ENCODE assay signal across 9 mouse cellular contexts in the genomic region with DNA sequence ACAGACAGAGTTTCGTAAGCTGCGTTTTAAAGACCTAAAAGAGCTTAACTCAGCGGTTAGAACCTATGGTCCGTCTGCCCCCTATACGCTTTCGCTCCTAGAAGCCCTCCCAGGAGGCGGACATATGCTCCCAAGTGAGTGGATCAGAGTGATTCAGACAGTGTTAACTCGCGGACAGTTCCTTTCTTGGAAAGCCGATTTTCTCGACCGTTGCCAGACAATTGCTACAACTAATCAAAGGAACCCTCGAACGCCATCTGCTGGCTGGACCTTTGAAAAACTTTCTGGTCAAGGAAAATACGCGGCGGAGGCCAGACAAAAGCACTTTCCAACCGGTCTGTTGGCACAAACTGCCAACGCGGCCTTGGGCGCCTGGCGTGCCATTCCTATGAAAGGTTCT. TPM values are rescaled to one million over a fixed set of nuclear protein-coding genes. Genes with fewer than 3 reads are reported as not detected.
DNase-seq lines count a peak whose midpoint lies in the region; ATAC-seq and TF ChIP-seq lines count a peak whose summit lies in the region.
"Had no signal": no experiment of that assay in that cellular context is flagged by ENCODE, and none has a peak within 500 bp of the region (broad histone marks: within the 10 kb centered on the region; RNA-seq: fewer than 3 reads in every experiment).

No protein-coding gene starts in this region.

- under 1% methylated on average over 22 of the region's 22 CpGs for WGBS in forebrain, embryonic 13.5 days
- WGBS in heart, postnatal 0 days, result under 1% methylated on average over 22 of the region's 22 CpGs
- under 1% methylated on average over 22 of the region's 22 CpGs for WGBS in liver, embryonic 14.5 days (ENCODE audit: insufficient replicate concordance)
- WGBS in stomach, postnatal 0 days, result 2% methylated on average over 22 of the region's 22 CpGs

- TF ChIP-seq EP300 in heart, postnatal 0 days (IDR thresholded peaks at IDR 0.05; ENCODE audit: low read depth), result no peak
- no peak for TF ChIP-seq EP300 in liver, embryonic 14.5 days (IDR thresholded peaks at IDR 0.05; ENCODE audit: low read depth)
- no peak for TF ChIP-seq EP300 in stomach, postnatal 0 days (optimal IDR thresholded peaks at IDR 0.05)

- peak; percentile 61 to 69 for DNase-seq in CD8-positive naive resting alpha-beta T cell, adult 2 months (ENCODE audit: low read depth in 2 of 2, low spot score in 2 of 2)
- DNase-seq in cerebellum, adult 11 months, result peak; percentile 80
- DNase-seq in heart, postnatal 0 days (ENCODE audit: low spot score), result peak; percentile 89
- peak; percentile 92 to 97 for DNase-seq in kidney, postnatal 36 days
- DNase-seq in liver, embryonic 14.5 days (ENCODE audit: low read depth in 3 of 3, low spot score in 3 of 3), result peak in 1 of 3 experiments; percentile 71
- DNase-seq in neural tube, embryonic 10.5 days (ENCODE audit: extremely low spot score, low spot score), result peak; percentile 94
- peak; percentile 92 for DNase-seq in stomach, postnatal 0 days (ENCODE audit: low spot score)

- H3K4me3 ChIP-seq in forebrain, embryonic 13.5 days, result peak overlapping the region; percentile 42
- peak overlapping the region; percentile 46 for H3K4me3 ChIP-seq in heart, postnatal 0 days (ENCODE audit: low read depth, low read length)
- peak overlapping the region; percentile 59 to 65 for H3K4me3 ChIP-seq in liver, embryonic 14.5 days (ENCODE audit: insufficient read depth in 1 of 2, low read depth in 2 of 2, low read length in 2 of 2)
- peak overlapping the region; percentile 28 for H3K4me3 ChIP-seq in stomach, postnatal 0 days (ENCODE audit: low read depth, low read length)

- TF ChIP-seq CTCF in heart, postnatal 0 days (IDR thresholded peaks at IDR 0.05; ENCODE audit: low read depth), result peak; percentile 74
- peak; percentile 76 for TF ChIP-seq CTCF in liver, embryonic 14.5 days (IDR thresholded peaks at IDR 0.05; ENCODE audit: low read depth)
- peak; percentile 84 for TF ChIP-seq CTCF in stomach, postnatal 0 days (IDR thresholded peaks at IDR 0.05; ENCODE audit: low read depth)

- H3K4me2 ChIP-seq in forebrain, embryonic 13.5 days, result peak overlapping the region; percentile 73
- H3K4me2 ChIP-seq in heart, postnatal 0 days (ENCODE audit: low read depth, low read length), result peak overlapping the region; percentile 79
- H3K4me2 ChIP-seq in liver, embryonic 14.5 days (ENCODE audit: low read depth), result peak overlapping the region; percentile 95
- peak overlapping the region; percentile 68 for H3K4me2 ChIP-seq in stomach, postnatal 0 days (replicated peaks; ENCODE audit: low read depth)

- H3K36me3 ChIP-seq in forebrain, embryonic 13.5 days (ENCODE audit: poor library complexity, severe bottlenecking), result no peaks in the 10 kb centered on the region
- H3K36me3 ChIP-seq in heart, postnatal 0 days (replicated peaks; ENCODE audit: control insufficient read depth, insufficient read depth, low read length), result no peaks in the 10 kb centered on the region
- H3K36me3 ChIP-seq in liver, embryonic 14.5 days (replicated peaks; ENCODE audit: control insufficient read depth, insufficient read depth, low read depth), result no peaks in the 10 kb centered on the region
- no peaks in the 10 kb centered on the region for H3K36me3 ChIP-seq in stomach, postnatal 0 days (ENCODE audit: control insufficient read depth, insufficient read depth, low read length)
- H3K36me3 ChIP-seq: G1E had no signal

- peak overlapping the region; percentile 93 for H3K27ac ChIP-seq in forebrain, embryonic 13.5 days
- H3K27ac ChIP-seq in heart, postnatal 0 days (ENCODE audit: low read depth), result peak overlapping the region; percentile 62
- peak overlapping the region; percentile 27 for H3K27ac ChIP-seq in liver, embryonic 14.5 days
- peak overlapping the region; percentile 31 for H3K27ac ChIP-seq in stomach, postnatal 0 days (replicated peaks)

- ATAC-seq in forebrain, embryonic 13.5 days, result peak; percentile 84
- ATAC-seq in heart, postnatal 0 days (ENCODE audit: insufficient read depth, low read depth), result peak; percentile 82
- peak; percentile 70; the same call in 1 of the 2 replicates for ATAC-seq in liver, embryonic 14.5 days (ENCODE audit: insufficient read depth)
- ATAC-seq in stomach, postnatal 0 days (ENCODE audit: low FRiP score, low TSS enrichment), result peak; percentile 89

- H3K9ac ChIP-seq in forebrain, embryonic 13.5 days, result peak overlapping the region; percentile 75
- H3K9ac ChIP-seq in heart, postnatal 0 days (replicated peaks; ENCODE audit: low read depth, low read length), result peak overlapping the region; percentile 60
- H3K9ac ChIP-seq in liver, embryonic 14.5 days (replicated peaks), result peak overlapping the region; percentile 53
- H3K9ac ChIP-seq in stomach, postnatal 0 days (ENCODE audit: low read length), result no peak overlapping the region; the same call in 1 of the 2 replicates

- no peaks in the 10 kb centered on the region for H3K27me3 ChIP-seq in forebrain, embryonic 13.5 days
- H3K27me3 ChIP-seq in heart, postnatal 0 days (ENCODE audit: control insufficient read depth, insufficient read depth, low read length), result no peaks in the 10 kb centered on the region; the same call in 1 of the 2 replicates
- H3K27me3 ChIP-seq in liver, embryonic 14.5 days (ENCODE audit: control insufficient read depth, insufficient read depth, low read length), result peaks cover 10% of the 10 kb centered on the region; the same call in 1 of the 2 replicates
- H3K27me3 ChIP-seq in stomach, postnatal 0 days (ENCODE audit: control insufficient read depth, insufficient read depth, low read length), result no peaks in the 10 kb centered on the region

- H3K9me3 ChIP-seq in forebrain, embryonic 13.5 days (replicated peaks), result no peaks in the 10 kb centered on the region
- no peaks in the 10 kb centered on the region for H3K9me3 ChIP-seq in heart, postnatal 0 days (replicated peaks; ENCODE audit: control insufficient read depth, low read length)
- H3K9me3 ChIP-seq in liver, embryonic 14.5 days (ENCODE audit: control insufficient read depth, low read length), result no peaks in the 10 kb centered on the region
- no peaks in the 10 kb centered on the region for H3K9me3 ChIP-seq in stomach, postnatal 0 days (ENCODE audit: control insufficient read depth, low read length)
- H3K9me3 ChIP-seq: G1E had no signal

- peaks cover 7% of the 10 kb centered on the region for H3K4me1 ChIP-seq in forebrain, embryonic 13.5 days
- 0 out of 2 replicates have a peak, but pooled peaks cover 3% of the 10 kb centered on the region for H3K4me1 ChIP-seq in heart, postnatal 0 days (ENCODE audit: control insufficient read depth, insufficient read depth)
- no peaks in the 10 kb centered on the region; a peak in 1 of 4 replicates for H3K4me1 ChIP-seq in liver, embryonic 14.5 days (replicated peaks; ENCODE audit: control insufficient read depth in 2 of 2, insufficient read depth in 2 of 2, low read length in 1 of 2)
- no peaks in the 10 kb centered on the region for H3K4me1 ChIP-seq in stomach, postnatal 0 days (replicated peaks; ENCODE audit: control insufficient read depth, insufficient read depth)

RNA-seq across cellular contexts. Expression of a gene that starts 1.6 kb away (rescaled TPM):
- polyA plus RNA-seq in forebrain, embryonic 13.5 days (2015; fragmentation: Nextera tagmentation; extraction: Ambion mirVana), result 0.06 and 0.14 TPM in 2 replicates
- 0.39 TPM in 1 of 2 replicates, not detected in the other for total RNA-seq in heart, postnatal 0 days (2014; rRNA removed; ENCODE audit: low replicate concordance)
- 0.18 and 0.22 TPM in 2 replicates for polyA plus RNA-seq in heart, postnatal 0 days (2015; fragmentation: Nextera tagmentation; extraction: Ambion mirVana)
- polyA plus RNA-seq in liver, embryonic 14.5 days (2012; rRNA removed), result 0.14 and 0.16 TPM in 2 replicates
- 0.36 and 0.49 TPM in 2 replicates for polyA plus RNA-seq in liver, embryonic 14.5 days (2014; fragmentation: Nextera tagmentation; extraction: Ambion mirVana)
- 0.24 and 0.48 TPM in 2 replicates for polyA plus RNA-seq in stomach, postnatal 0 days (2015; fragmentation: Nextera tagmentation; extraction: Ambion mirVana)
- polyA plus RNA-seq: G1E had no signal

RNA-seq across cellular contexts. Expression of a gene that starts 54.6 kb away (rescaled TPM):
- polyA plus RNA-seq in forebrain, embryonic 13.5 days (2015; fragmentation: Nextera tagmentation; extraction: Ambion mirVana), result 53.9 and 57.0 TPM in 2 replicates
- 52.2 and 91.8 TPM in 2 replicates for total RNA-seq in heart, postnatal 0 days (2014; rRNA removed; ENCODE audit: low replicate concordance)
- 18.7 and 18.9 TPM in 2 replicates for polyA plus RNA-seq in heart, postnatal 0 days (2015; fragmentation: Nextera tagmentation; extraction: Ambion mirVana)
- polyA plus RNA-seq in liver, embryonic 14.5 days (2012; rRNA removed), result 88.4 and 89.4 TPM in 2 replicates
- polyA plus RNA-seq in liver, embryonic 14.5 days (2014; fragmentation: Nextera tagmentation; extraction: Ambion mirVana), result 61.3 and 65.7 TPM in 2 replicates
- 23.8 and 25.2 TPM in 2 replicates for polyA plus RNA-seq in stomach, postnatal 0 days (2015; fragmentation: Nextera tagmentation; extraction: Ambion mirVana)

Comparison
In these comparisons a context has a peak if more than half of its experiments do, and no peak if none do; other contexts are left out.
1. H3K27ac ChIP-seq: peak in every context shown above with its lines; median percentile 93 in forebrain, embryonic 13.5 days; 62 in heart, postnatal 0 days; 31 in stomach, postnatal 0 days; 27 in liver, embryonic 14.5 days.